Mouse (Mus musculus) brain, embryonic 14.5 days (tissue): Measurements from ENCODE around the gene Gp1bb.
A peak's percentile ranks its signal among the peaks of the same experiment; 100 is the strongest.

Source experiments
- CTCF ChIP-seq: fragments of 200-500 bp; IDR thresholded peaks from 2 replicates; pipeline ENCODE4 v1.5.1; 2012; ENCODE audit warnings: inconsistent platforms, mild to moderate bottlenecking, moderate library complexity, borderline replicate concordance; ENCODE audit not compliant: insufficient read depth, insufficient read length; ENCODE audit errors: extremely low read depth
- POLR2A ChIP-seq: fragments of 200-500 bp; IDR thresholded peaks from 2 replicates; pipeline ENCODE4 v1.6.1; 2012; ENCODE audit warnings: mild to moderate bottlenecking, inconsistent platforms, borderline replicate concordance; ENCODE audit not compliant: poor library complexity, insufficient read depth, insufficient read length, severe bottlenecking; ENCODE audit errors: extremely low read depth

DNA sequence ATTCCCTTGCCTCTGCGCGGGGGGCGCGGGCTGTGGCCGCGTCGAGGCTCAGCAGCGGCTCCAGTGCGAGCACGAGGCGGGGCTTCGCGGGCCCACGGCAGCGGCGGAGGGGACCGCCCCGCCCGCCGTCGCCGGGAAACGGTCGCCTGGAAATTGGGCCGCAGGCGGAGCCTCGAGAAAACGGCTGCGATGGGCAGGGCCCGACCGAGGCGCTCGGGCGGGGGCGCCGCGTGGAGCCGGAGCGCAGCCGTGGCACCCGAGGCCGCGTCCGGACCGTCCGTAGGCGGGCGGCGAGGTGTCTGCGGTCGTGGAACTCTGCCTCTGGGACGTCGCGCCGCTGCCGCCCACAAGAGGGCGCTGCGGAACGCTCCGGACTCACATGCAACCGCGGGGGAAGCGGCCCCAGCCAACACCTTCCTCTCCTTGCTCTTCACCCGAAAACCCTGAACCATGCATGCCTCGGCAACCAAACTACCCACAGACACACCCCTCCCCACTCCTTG, 4.2 kb upstream of the Gp1bb start, which contains the start of gene Gm49601:
- TF ChIP-seq CTCF (peak; percentile 88), POLR2A (no peak)
